Mouse (Mus musculus) lung, adult 2 months (tissue): ENCODE measurements around the gene Ldlrad3.

Experiments
- CTCF ChIP-seq: fragments of 200-500 bp; IDR thresholded peaks from 2 replicates; pipeline ENCODE4 v1.5.1; 2011; ENCODE audit warnings: mild to moderate bottlenecking, low read length, control low read depth; ENCODE audit not compliant: insufficient read depth
- POLR2A ChIP-seq: fragments of 200-500 bp; IDR thresholded peaks from 2 replicates; pipeline ENCODE4 v1.6.1; 2011; ENCODE audit warnings: low read depth, mild to moderate bottlenecking, control low read depth, low read length, borderline replicate concordance; ENCODE audit errors: extremely low read depth

DNA sequence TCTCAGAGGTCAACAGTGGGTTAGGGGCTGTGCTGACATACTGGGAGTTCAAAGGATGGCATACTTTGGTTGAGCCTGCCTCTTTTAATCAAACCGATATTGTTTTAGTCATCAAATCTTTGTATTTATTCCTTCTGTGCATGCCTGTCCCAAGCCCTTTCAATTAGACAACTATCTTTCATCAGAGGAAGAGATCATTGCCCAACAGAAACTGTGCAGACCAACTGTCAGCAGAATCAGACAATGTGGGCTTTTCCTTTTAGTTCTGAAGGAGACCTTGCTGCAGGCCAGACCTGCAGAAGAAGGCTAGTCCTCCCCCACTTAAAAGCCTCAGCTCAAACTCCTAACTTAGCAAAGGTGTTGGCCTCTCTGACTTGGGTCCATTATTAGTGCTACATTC is 41.9 kb downstream of the Ldlrad3 start:
- TF ChIP-seq CTCF (no peak), POLR2A (no peak)
